Mouse (Mus musculus): ENCODE measurements around the gene Reep1. TPM values are rescaled to one million over a fixed set of nuclear protein-coding genes. Genes with fewer than 3 reads are reported as not detected.

Reep1 gene
- polyA plus RNA-seq, 1 experiment: 0.79 TPM

GRCm38 (mm10) chr6:71788348-71788747, 81.0 kb downstream of the Reep1 start:
- Histone ChIP-seq H3K27ac (replicated peaks; ENCODE audit: low read depth, low read length) (no peak overlapping the region), H3K4me1 (ENCODE audit: control insufficient read depth, insufficient read depth, insufficient read length, low read length) (no peaks in the 10 kb centered on the region), H3K4me3 (ENCODE audit: insufficient read depth, low read depth, low read length) (no peak overlapping the region)

GRCm38 (mm10) chr6:71791771-71792170, 84.4 kb downstream of the Reep1 start:
- H3K4me3 ChIP-seq (ENCODE audit: insufficient read depth, low read depth, low read length): no peak overlapping the region
- no peak overlapping the region for H3K27ac ChIP-seq (replicated peaks; ENCODE audit: low read depth, low read length)
- no peaks in the 10 kb centered on the region for H3K4me1 ChIP-seq (ENCODE audit: control insufficient read depth, insufficient read depth, insufficient read length, low read length)

DNA sequence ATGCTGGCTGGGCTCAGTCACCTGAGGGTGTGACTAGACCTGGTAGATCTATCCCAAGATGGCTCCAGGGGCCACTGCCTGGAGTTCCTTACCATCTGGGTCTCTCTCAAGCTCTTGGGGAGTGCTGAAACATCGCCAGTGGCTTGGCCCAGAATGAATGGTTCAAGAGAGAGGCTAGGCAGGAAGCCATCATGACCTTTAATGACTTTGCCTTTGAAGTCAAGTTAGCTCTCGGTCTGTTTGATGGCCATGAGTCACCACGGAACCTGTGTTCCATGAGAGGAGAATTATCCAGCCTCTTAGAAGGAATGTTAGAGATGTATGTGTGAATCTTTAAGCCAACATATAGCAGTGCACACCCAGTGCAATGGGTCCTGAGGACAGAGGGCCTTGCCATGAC, 92.0 kb downstream of the Reep1 start:
- Histone ChIP-seq H3K27ac (replicated peaks; ENCODE audit: low read depth, low read length) (no peak overlapping the region), H3K4me3 (ENCODE audit: insufficient read depth, low read depth, low read length) (no peak overlapping the region), H3K4me1 (ENCODE audit: control insufficient read depth, insufficient read depth, insufficient read length, low read length) (no peaks in the 10 kb centered on the region)

GRCm38 (mm10) chr6:71801011-71801713, 93.8 kb downstream of the Reep1 start:
- Histone ChIP-seq H3K4me3 (ENCODE audit: insufficient read depth, low read depth, low read length) (no peak overlapping the region), H3K27ac (replicated peaks; ENCODE audit: low read depth, low read length) (no peak overlapping the region), H3K4me1 (ENCODE audit: control insufficient read depth, insufficient read depth, insufficient read length, low read length) (no peaks in the 10 kb centered on the region)

GRCm38 (mm10) chr6:71801714-71802094, 94.3 kb downstream of the Reep1 start:
- Histone ChIP-seq H3K27ac (replicated peaks; ENCODE audit: low read depth, low read length) (no peak overlapping the region), H3K4me1 (ENCODE audit: control insufficient read depth, insufficient read depth, insufficient read length, low read length) (no peaks in the 10 kb centered on the region), H3K4me3 (ENCODE audit: insufficient read depth, low read depth, low read length) (no peak overlapping the region)

DNA sequence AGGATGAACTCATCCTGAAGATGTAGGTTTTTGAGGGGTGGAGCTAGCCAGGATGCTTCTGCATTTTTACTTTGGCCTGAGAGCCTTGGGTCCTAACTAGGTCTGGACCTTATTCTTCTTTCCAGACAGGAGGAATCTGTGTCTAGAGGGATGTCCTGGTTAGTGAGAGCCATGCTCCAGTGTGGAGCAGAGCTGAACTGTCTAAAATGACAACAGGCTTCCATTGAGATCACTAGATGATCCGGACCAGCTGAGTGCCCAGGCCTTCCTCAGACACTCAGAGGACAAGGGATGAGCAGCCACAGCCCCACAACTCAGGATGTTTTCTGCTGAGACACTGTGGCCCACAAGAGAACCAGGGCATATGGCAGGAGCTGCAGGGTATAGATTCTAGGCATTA, 96.2 kb downstream of the Reep1 start:
- no peaks in the 10 kb centered on the region for H3K4me1 ChIP-seq (ENCODE audit: control insufficient read depth, insufficient read depth, insufficient read length, low read length)
- H3K4me3 ChIP-seq (ENCODE audit: insufficient read depth, low read depth, low read length): no peak overlapping the region
- no peak overlapping the region for H3K27ac ChIP-seq (replicated peaks; ENCODE audit: low read depth, low read length)

DNA sequence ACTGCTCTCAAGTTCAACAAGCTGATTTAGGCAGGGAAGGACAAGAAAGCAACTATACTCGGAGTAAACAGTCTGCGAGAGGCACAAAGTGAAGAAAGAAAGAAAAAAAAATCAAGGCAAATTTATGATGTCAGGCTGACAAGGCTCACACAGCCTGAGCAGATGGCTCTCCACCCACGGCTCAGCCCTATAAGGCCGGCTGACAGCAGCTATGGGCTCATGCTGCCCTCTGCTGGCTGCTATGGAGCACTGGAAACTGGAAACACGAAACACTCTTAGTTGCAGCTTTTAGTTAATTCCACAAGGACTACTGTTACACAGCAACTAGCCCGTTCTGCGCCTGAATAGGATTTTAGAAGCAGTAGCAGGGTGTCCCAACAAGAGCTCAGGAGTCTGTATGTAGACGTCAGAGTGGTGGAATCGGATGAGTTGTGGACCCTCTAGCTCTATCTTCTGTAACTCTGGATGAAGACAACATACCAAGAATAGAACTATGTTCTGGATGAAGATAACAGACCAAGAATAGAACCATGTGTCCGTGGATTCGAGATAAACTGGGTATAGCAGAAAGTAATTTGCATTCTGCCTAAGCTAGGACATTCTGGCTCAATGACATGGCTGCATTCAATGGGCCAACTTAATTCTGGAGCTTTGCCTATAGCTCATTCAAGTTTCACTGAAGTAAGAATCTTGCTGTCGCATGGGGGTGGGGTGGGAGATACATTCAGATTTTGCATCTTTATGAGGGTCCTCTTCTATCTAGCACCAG, 96.9 kb downstream of the Reep1 start:
- Histone ChIP-seq H3K27ac (replicated peaks; ENCODE audit: low read depth, low read length) (no peak overlapping the region), H3K4me1 (ENCODE audit: control insufficient read depth, insufficient read depth, insufficient read length, low read length) (no peaks in the 10 kb centered on the region), H3K4me3 (ENCODE audit: insufficient read depth, low read depth, low read length) (no peak overlapping the region)

- no peaks in the 10 kb centered on the region for H3K4me1 ChIP-seq (ENCODE audit: control insufficient read depth, insufficient read depth, insufficient read length, low read length)
These were observed 99.4 kb downstream of the Reep1 start for GRCm38 (mm10) chr6:71806713-71807112.

GRCm38 (mm10) chr6:71809890-71810289, 102.5 kb downstream of the Reep1 start:
- H3K4me1 ChIP-seq (ENCODE audit: control insufficient read depth, insufficient read depth, insufficient read length, low read length): no peaks in the 10 kb centered on the region
- H3K4me3 ChIP-seq (ENCODE audit: insufficient read depth, low read depth, low read length): no peak overlapping the region
- H3K27ac ChIP-seq (replicated peaks; ENCODE audit: low read depth, low read length): no peak overlapping the region

More at GRCm38 (mm10) chr6:71806713-71807112, 99.4 kb downstream of the Reep1 start:
- no peak overlapping the region for H3K4me3 ChIP-seq (ENCODE audit: insufficient read depth, low read depth, low read length)
- H3K27ac ChIP-seq (replicated peaks; ENCODE audit: low read depth, low read length): no peak overlapping the region

DNA sequence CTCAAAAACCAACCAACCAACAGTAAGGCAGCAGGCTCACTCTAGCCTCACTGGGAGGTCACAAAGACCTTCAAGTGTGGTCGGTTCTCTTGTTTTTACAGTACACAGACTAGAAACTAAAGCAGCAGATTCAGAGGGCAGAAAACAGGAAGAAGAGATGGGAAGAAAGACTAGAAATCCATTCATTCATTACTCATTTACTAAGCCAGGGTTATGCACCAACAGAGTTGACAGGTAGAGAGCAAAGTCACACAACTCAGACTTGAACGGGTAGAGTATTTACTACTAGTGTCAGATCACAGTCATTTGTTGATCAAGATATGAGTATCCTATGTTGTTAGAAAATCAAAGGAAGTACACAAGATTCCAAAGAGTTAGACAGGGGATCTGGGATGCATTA, 105.5 kb downstream of the Reep1 start:
- H3K4me3 ChIP-seq (ENCODE audit: insufficient read depth, low read depth, low read length): no peak overlapping the region
- no peak overlapping the region for H3K27ac ChIP-seq (replicated peaks; ENCODE audit: low read depth, low read length)
- H3K4me1 ChIP-seq (ENCODE audit: control insufficient read depth, insufficient read depth, insufficient read length, low read length): no peaks in the 10 kb centered on the region

DNA sequence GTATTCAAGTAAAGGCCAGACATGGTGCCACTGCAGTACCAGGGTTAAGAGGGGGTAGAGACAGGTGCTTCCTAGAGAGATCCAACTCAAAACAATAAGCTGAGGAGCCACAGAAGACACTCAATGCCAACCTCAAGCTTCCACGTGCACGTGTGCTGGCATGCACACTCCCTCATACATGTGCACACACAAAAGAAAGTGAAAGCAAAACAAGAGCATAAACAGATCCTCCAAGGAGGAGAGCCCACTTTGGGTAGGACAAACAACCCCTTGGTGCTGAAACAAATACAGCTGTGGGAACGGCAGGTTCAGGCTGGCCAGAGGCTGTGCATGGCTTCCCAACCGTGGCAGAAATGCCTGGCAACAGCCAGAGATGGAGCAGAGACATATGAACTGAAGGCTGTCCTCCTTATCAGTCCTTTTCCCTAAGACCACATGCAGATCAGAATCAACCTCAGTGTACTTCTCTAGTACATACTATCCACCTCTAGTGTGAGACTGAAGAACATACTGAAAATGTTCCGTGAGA, 112.5 kb downstream of the Reep1 start:
- Histone ChIP-seq H3K4me1 (ENCODE audit: control insufficient read depth, insufficient read depth, insufficient read length, low read length) (peaks cover 4% of the 10 kb centered on the region; the same call in 1 of the 2 replicates), H3K27ac (replicated peaks; ENCODE audit: low read depth, low read length) (no peak overlapping the region), H3K4me3 (ENCODE audit: insufficient read depth, low read depth, low read length) (no peak overlapping the region)

- H3K4me1 ChIP-seq (ENCODE audit: control insufficient read depth, insufficient read depth, insufficient read length, low read length): peaks cover 4% of the 10 kb centered on the region; the same call in 1 of the 2 replicates
- peak overlapping the region; percentile 99 for H3K4me3 ChIP-seq (ENCODE audit: insufficient read depth, low read depth, low read length)
- H3K27ac ChIP-seq (replicated peaks; ENCODE audit: low read depth, low read length): peak overlapping the region; percentile 66; the same call in 1 of the 2 replicates
These were observed 115.7 kb downstream of the Reep1 start for GRCm38 (mm10) chr6:71823085-71823484.

DNA sequence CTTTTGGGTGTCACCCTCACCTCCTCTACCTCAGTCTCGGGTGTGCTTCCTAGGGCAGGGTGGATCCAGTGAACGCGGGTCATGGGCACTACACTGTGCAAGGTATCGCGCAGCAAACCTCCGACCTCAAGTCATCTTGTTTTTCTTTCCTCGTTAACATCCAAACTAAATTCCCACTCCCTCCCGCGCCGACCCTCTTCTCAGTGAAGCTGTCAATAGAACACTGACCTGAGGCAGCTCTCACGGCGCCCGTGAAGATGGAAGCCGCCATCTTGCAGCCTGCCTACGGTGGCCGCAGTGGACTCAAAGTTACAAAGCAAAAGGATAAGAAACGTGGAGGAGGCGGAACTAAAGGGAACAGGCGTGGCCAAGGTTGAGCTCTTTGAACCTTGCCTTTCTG, 116.1 kb downstream of the Reep1 start:
- peak overlapping the region; percentile 99 for H3K4me3 ChIP-seq (ENCODE audit: insufficient read depth, low read depth, low read length)
- H3K4me1 ChIP-seq (ENCODE audit: control insufficient read depth, insufficient read depth, insufficient read length, low read length): peaks cover 4% of the 10 kb centered on the region; the same call in 1 of the 2 replicates
- H3K27ac ChIP-seq (replicated peaks; ENCODE audit: low read depth, low read length): peak overlapping the region; percentile 66

DNA sequence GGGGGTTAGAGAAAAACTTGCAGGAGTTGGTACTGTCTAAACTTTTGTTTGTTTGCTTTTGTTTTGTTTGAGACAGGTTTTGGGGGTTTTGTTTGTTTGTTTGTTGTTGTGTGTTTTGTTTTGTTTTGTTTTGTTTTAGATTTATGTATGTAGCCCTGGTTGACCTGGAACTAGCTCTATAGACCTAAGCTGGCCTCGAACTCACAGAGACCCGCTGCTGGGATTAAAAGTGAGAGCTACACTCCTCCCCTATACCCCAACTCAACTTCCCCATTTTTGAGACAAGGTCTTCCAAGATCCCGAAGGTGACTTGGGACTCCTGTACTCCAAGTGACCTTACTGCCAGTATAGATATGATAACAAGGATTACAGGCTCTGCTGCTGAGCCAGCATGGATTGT, 116.6 kb downstream of the Reep1 start:
- Histone ChIP-seq H3K4me3 (ENCODE audit: insufficient read depth, low read depth, low read length) (peak overlapping the region; percentile 99), H3K4me1 (ENCODE audit: control insufficient read depth, insufficient read depth, insufficient read length, low read length) (peaks cover 4% of the 10 kb centered on the region; the same call in 1 of the 2 replicates), H3K27ac (replicated peaks; ENCODE audit: low read depth, low read length) (peak overlapping the region; percentile 54)

GRCm38 (mm10) chr6:71826869-71827268, 119.5 kb downstream of the Reep1 start, which contains the start of gene Mrpl35:
Mrpl35 (minus strand) TSS chr6:71826969.
- H3K4me1 ChIP-seq (ENCODE audit: control insufficient read depth, insufficient read depth, insufficient read length, low read length): peaks cover 4% of the 10 kb centered on the region; the same call in 1 of the 2 replicates
- H3K4me3 ChIP-seq (ENCODE audit: insufficient read depth, low read depth, low read length): no peak within 1 kb of the TSS
- H3K27ac ChIP-seq (replicated peaks; ENCODE audit: low read depth, low read length): no peak within 1 kb of the TSS

All from brown adipose tissue, adult 24 weeks (tissue).